Mouse (Mus musculus) intestine, postnatal 0 days (tissue): ENCODE measurements at regions not wholly inside any gene's neighbourhood (a gene's known extent, or its start where the extent isn't known, plus 50 kb on each side); places are given as distances from the start of the nearest gene placed in this dataset.

Source experiments
- ATAC-seq: fragments of 200-750 bp; cut with Nextera tagmentation; 2 replicates; pipeline ENCODE4 v1.8.0; 2017; ENCODE audit warnings: mild to moderate bottlenecking, moderate TSS enrichment, moderate library complexity
- H3K27ac ChIP-seq: fragments of 300-500 bp; sonication (generic); 2 replicates; pipeline ENCODE4 v1.5.1; 2014; ENCODE audit warnings: mild to moderate bottlenecking, low read depth, low read length, moderate library complexity
- H3K27me3 ChIP-seq: fragments of 300-500 bp; sonication (generic); replicated peaks from 2 replicates; pipeline ENCODE4 v1.6.1; 2014; ENCODE audit warnings: low read length, mixed read lengths; ENCODE audit not compliant: control insufficient read depth, insufficient read depth
- H3K36me3 ChIP-seq: fragments of 300-500 bp; sonication (generic); 2 replicates; pipeline ENCODE4 v1.6.1; 2014; ENCODE audit warnings: mild to moderate bottlenecking, moderate library complexity; ENCODE audit not compliant: control insufficient read depth, insufficient read depth
- H3K4me1 ChIP-seq: fragments of 300-500 bp; sonication (generic); replicated peaks from 2 replicates; pipeline ENCODE4 v1.6.1; 2014; ENCODE audit warnings: antibody characterized with exemption, low read length, mixed read lengths; ENCODE audit not compliant: control insufficient read depth, insufficient read depth
- H3K4me2 ChIP-seq: fragments of 300-500 bp; sonication (generic); replicated peaks from 2 replicates; pipeline ENCODE4 v1.6.1; 2014; ENCODE audit warnings: low read depth, mild to moderate bottlenecking, moderate library complexity
- H3K4me3 ChIP-seq: fragments of 300-500 bp; sonication (generic); 2 replicates; pipeline ENCODE4 v1.5.1; 2014; ENCODE audit warnings: low read depth, low read length
- H3K9ac ChIP-seq: fragments of 300-500 bp; sonication (generic); 2 replicates; pipeline ENCODE4 v1.6.1; 2014; ENCODE audit warnings: mild to moderate bottlenecking, low read depth, low read length
- H3K9me3 ChIP-seq: fragments of 300-500 bp; sonication (generic); 2 replicates; pipeline ENCODE4 v1.6.1; 2016; ENCODE audit warnings: mixed run types; ENCODE audit not compliant: control insufficient read depth
- CTCF ChIP-seq: sonication (generic); IDR thresholded peaks from 2 replicates; pipeline ENCODE4 v1.5.1; 2016; ENCODE audit warnings: low read depth, mild to moderate bottlenecking, control low read depth, antibody characterized with exemption, moderate library complexity
- WGBS: fragments of 180-500 bp; shearing (Covaris S2); extraction: QIAGEN DNeasy Blood & Tissue Kit; methylation state at CpG from one replicate; pipeline ENCODE4 v1.1.7; 2014; 5-methylcytosine and 5-hydroxymethylcytosine counted together

DNA sequence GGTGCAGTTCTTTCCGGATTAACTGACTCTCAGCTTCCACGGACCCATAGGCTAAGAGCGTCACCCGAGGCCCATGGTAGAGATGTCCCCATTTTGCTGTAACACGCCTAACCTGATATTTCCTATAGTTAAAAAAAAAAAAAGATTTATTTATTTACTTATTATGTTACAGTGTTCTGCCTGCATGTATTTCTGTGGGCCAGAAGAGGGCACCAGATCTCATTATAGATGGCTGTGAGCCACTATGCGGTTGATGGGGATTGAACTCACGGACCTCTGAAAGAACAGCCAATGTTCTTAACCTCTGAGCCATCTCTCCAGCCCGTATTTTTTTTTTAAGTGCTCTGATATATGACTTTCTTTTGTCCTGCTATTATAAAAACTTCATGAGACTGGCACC lies 114.2 kb upstream of the Tmpo start:
- H3K9me3 ChIP-seq = no peaks in the 10 kb centered on the region
- no peak overlapping the region for H3K27ac ChIP-seq
- H3K4me3 ChIP-seq = no peak overlapping the region
- no peaks in the 10 kb centered on the region for H3K4me1 ChIP-seq
- H3K4me2 ChIP-seq = no peak overlapping the region
- no peaks in the 10 kb centered on the region for H3K36me3 ChIP-seq
- no peak for ATAC-seq
- no peaks in the 10 kb centered on the region for H3K27me3 ChIP-seq
- TF ChIP-seq CTCF = peak; percentile 50
- WGBS = 86% methylated on average over 8 of the region's 8 CpGs
- H3K9ac ChIP-seq = no peak overlapping the region

DNA sequence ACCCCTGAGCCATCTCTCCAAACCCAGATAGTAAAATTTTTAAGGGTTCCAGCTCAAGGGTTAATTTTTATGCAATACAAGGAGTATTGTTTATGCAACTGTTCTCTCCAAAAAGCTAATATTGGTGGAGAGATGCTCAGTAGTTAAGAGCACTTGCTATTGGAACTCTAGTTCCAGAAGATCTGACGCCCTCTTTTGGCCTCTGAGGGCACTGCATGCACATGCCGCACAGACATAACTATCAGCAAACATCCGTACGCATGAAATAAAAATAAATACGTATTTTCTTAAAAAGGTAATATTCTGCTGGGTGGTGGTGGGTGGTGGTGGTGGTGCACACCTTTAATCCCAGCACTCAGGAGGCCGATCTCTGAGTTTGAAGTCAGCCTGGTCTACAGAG lies 112.1 kb upstream of the Tmpo start:
- Histone ChIP-seq H3K4me1 (no peaks in the 10 kb centered on the region), H3K27ac (no peak overlapping the region), H3K4me3 (no peak overlapping the region), H3K4me2 (no peak overlapping the region), H3K36me3 (no peaks in the 10 kb centered on the region), H3K9ac (no peak overlapping the region), H3K27me3 (no peaks in the 10 kb centered on the region), H3K9me3 (no peaks in the 10 kb centered on the region)
- no peak for TF ChIP-seq CTCF
- WGBS = 90% methylated on average over 6 of the region's 6 CpGs
- no peak for ATAC-seq

DNA sequence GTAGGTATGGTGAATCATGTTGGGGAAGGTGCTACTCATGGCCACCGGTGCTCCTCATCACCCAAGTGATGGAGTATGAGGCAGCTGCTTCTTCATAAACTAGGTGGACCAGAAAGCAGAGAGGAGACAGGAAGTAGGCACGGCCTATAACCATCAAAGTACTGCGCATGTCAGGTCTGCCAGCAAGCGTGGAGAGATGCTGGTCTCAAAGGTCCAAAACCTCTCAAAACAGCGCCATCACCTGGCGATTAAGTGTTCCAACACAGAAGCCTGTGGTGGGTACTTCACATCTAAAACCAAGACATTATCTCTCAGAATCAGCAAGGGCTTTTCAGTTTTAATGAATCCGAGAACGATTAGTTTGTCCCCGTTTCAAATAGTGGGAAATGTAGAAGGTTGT lies 103.1 kb upstream of the Tmpo start:
- H3K27me3 ChIP-seq = no peaks in the 10 kb centered on the region
- WGBS = 92% methylated on average over 9 of the region's 9 CpGs
- TF ChIP-seq CTCF = no peak
- H3K9me3 ChIP-seq = no peaks in the 10 kb centered on the region
- no peak overlapping the region for H3K9ac ChIP-seq
- H3K4me1 ChIP-seq = no peaks in the 10 kb centered on the region
- H3K36me3 ChIP-seq = no peaks in the 10 kb centered on the region
- H3K4me3 ChIP-seq = no peak overlapping the region
- no peak overlapping the region for H3K4me2 ChIP-seq
- no peak for ATAC-seq
- no peak overlapping the region for H3K27ac ChIP-seq

DNA sequence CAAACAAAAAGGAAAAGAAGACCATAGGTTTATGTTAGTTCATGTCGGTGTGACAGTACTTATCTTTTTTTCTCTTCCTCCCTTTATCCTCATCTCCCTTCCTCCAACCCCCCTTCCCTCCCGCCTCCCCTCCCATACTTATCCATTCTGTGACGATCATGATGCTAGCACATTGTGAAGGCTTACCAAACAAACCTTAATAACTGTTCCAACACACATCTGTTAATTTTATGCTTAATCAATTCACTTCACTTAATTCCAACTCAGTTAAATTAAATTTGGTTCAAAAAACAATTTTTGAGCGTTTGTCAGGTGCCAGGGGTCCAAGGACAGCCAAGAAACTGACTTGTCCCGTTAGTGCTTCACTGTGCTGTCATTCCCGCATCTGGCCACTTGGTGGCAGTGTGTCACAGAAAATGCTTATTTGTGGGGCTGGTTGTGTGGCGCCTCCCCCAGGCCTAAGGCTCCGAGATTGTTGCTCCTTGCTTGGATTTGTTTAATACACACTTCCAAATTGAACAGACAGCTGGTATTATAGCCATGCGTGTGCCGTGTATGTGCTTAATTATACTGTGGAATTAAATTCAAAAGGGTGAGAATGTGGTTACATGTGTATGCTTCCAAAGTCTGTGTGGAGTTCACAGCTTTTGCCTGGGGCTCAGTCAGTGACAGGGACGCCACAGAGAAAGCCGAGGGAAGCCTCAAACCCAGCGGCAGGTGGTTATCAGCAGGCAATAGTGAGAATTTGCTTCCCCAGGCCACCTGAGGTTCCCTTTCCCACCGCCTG lies 90.0 kb upstream of the Tmpo start:
- H3K27ac ChIP-seq = no peak overlapping the region
- H3K4me2 ChIP-seq = peak overlapping the region; percentile 58
- no peaks in the 10 kb centered on the region for H3K36me3 ChIP-seq
- no peaks in the 10 kb centered on the region for H3K9me3 ChIP-seq
- peak; percentile 51; the same call in 1 of the 2 replicates for ATAC-seq
- TF ChIP-seq CTCF = peak; percentile 92
- WGBS = 15% methylated on average over 14 of the region's 14 CpGs
- no peak overlapping the region for H3K4me3 ChIP-seq
- H3K4me1 ChIP-seq = no peaks in the 10 kb centered on the region; the same call in 1 of the 2 replicates
- H3K9ac ChIP-seq = no peak overlapping the region
- no peaks in the 10 kb centered on the region for H3K27me3 ChIP-seq

DNA sequence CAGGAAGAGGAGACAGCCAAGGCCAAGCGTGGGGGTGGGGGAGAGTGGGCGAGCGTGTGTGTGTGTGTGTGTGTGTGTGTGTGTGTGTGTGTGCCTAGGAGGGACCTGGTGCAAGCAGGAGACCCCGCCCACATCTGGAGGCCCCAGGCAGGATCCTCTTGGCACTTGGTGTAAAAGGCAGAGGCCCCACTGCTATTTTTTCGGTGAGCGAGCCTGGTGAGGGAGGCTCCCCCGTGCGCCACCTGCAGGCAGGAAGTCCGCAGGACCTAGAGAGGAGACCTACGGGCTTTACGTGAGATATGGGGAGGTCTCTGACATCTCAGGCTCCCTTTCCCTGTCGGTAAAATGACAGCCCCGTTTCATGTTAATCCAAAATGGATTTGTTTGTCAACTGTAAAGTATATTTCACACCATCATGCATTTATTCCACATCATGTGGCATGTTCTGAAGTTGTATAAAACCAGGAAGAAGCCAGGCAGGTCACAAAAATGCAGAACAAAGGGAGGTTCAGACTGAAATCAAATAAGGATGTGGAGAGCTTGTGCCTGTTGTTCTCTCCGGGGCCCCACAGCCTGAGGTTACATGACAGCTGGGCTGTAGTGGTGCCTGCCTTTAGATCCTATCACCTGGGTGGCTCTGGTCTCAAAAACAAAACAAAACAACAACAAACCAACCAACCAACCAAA lies 89.3 kb upstream of the Tmpo start:
- no peaks in the 10 kb centered on the region for H3K9me3 ChIP-seq
- H3K27ac ChIP-seq = no peak overlapping the region
- WGBS = 18% methylated on average over 14 of the region's 14 CpGs
- no peaks in the 10 kb centered on the region for H3K27me3 ChIP-seq
- peak; percentile 73 for ATAC-seq
- H3K36me3 ChIP-seq = no peaks in the 10 kb centered on the region
- TF ChIP-seq CTCF = peak; percentile 81
- H3K4me2 ChIP-seq = peak overlapping the region; percentile 58
- no peaks in the 10 kb centered on the region; the same call in 1 of the 2 replicates for H3K4me1 ChIP-seq
- H3K4me3 ChIP-seq = no peak overlapping the region
- H3K9ac ChIP-seq = no peak overlapping the region

DNA sequence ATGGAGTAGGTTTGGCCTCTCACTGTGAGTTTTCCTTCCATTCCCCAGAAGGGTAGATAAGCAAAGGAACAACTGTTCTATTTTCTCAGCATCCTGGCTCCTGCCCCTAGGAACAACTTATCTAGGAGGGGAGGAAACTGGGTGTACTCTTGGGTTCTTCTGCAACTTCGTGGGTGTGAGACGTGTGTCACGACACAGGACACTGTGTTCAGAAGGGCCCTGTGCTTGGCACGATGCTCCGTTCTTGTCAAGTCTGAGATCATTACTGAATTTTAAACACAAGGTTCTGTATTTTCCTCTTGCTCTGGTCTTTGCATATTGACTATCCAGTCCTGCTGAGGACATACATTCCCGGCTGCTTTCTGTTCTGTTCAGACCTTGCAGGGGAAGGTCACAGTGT lies 86.8 kb upstream of the Tmpo start:
- no peak overlapping the region for H3K4me2 ChIP-seq
- H3K4me1 ChIP-seq = no peaks in the 10 kb centered on the region; the same call in 1 of the 2 replicates
- no peak overlapping the region for H3K4me3 ChIP-seq
- TF ChIP-seq CTCF = no peak
- no peaks in the 10 kb centered on the region for H3K36me3 ChIP-seq
- no peak for ATAC-seq
- 90% methylated on average over 6 of the region's 6 CpGs for WGBS
- H3K9ac ChIP-seq = no peak overlapping the region
- H3K27me3 ChIP-seq = no peaks in the 10 kb centered on the region
- no peaks in the 10 kb centered on the region for H3K9me3 ChIP-seq
- no peak overlapping the region for H3K27ac ChIP-seq
